Mouse (Mus musculus) embryonic facial prominence, embryonic 11.5 days (tissue): Measurements from ENCODE around the gene Gsk3b. TPM values are rescaled to one million over a fixed set of nuclear protein-coding genes. Genes with fewer than 3 reads are reported as not detected.
"Not testable (repeated sequence)": the region's sequence is repeated elsewhere in the genome, so short reads cannot be mapped to it uniquely, and the experiment has no call there.

Source experiments
- ATAC-seq: fragments of 200-750 bp; cut with Nextera tagmentation; replicated peaks from 2 replicates; pipeline ENCODE4 v1.8.0; 2017; ENCODE audit warnings: low read depth; ENCODE audit not compliant: insufficient number of reproducible peaks, low FRiP score, low TSS enrichment
- DNase-seq: peaks from one replicate; pipeline ENCODE4 v3.0.0-alpha.2; 2015; ENCODE audit warnings: low spot score
- H3K27ac ChIP-seq: fragments of 300-500 bp; sonication (generic); replicated peaks from 2 replicates; pipeline ENCODE4 v1.5.1; 2014; ENCODE audit warnings: mild to moderate bottlenecking, low read depth, low read length, control low read depth
- H3K27me3 ChIP-seq: fragments of 300-500 bp; sonication (generic); 2 replicates; pipeline ENCODE4 v1.6.1; 2014; ENCODE audit warnings: mild to moderate bottlenecking, low read length, moderate library complexity, mixed read lengths; ENCODE audit not compliant: control insufficient read depth, insufficient read depth
- H3K36me3 ChIP-seq: fragments of 300-500 bp; sonication (generic); replicated peaks from 2 replicates; pipeline ENCODE4 v1.6.1; 2014; ENCODE audit warnings: low read depth, mild to moderate bottlenecking, low read length, moderate library complexity, mixed read lengths; ENCODE audit not compliant: control insufficient read depth, insufficient read depth
- H3K4me1 ChIP-seq: fragments of 300-500 bp; sonication (generic); 2 replicates; pipeline ENCODE4 v1.6.1; 2014; ENCODE audit warnings: low read length, mixed read lengths; ENCODE audit not compliant: control insufficient read depth, insufficient read depth
- H3K4me2 ChIP-seq: fragments of 300-500 bp; sonication (generic); 2 replicates; pipeline ENCODE4 v1.6.1; 2014; ENCODE audit warnings: low read depth, mild to moderate bottlenecking, control low read depth, low read length, moderate library complexity
- H3K4me3 ChIP-seq: fragments of 300-500 bp; sonication (generic); 2 replicates; pipeline ENCODE4 v1.5.1; 2014; ENCODE audit warnings: low read depth, low read length, control low read depth
- H3K9ac ChIP-seq: fragments of 300-500 bp; sonication (generic); replicated peaks from 2 replicates; pipeline ENCODE4 v1.6.1; 2014; ENCODE audit warnings: mild to moderate bottlenecking, control low read depth, low read length
- H3K9me3 ChIP-seq: fragments of 300-500 bp; sonication (generic); replicated peaks from 2 replicates; pipeline ENCODE4 v1.6.1; 2016; ENCODE audit warnings: mild to moderate bottlenecking, low read length, inconsistent platforms, mixed read lengths; ENCODE audit not compliant: control insufficient read depth
- WGBS: fragments of 180-500 bp; shearing (Covaris S2); extraction: QIAGEN DNeasy Blood & Tissue Kit; methylation state at CpG from one replicate; pipeline ENCODE4 v1.1.7; 2014; 5-methylcytosine and 5-hydroxymethylcytosine counted together
- polyA plus RNA-seq: library from polyadenylated mRNA; unstranded; fragments of >200 nt; fragmentation: Nextera tagmentation; extraction: Ambion mirVana; gene quantifications from 2 replicates; pipeline ENCODE4 v1.2.1, GENCODE M21; 2014

Gsk3b gene
- polyA plus RNA-seq, 1 experiment from 2014 or later = 81.9 TPM

GRCm38 (mm10) chr16:38106542-38106941 is 17.7 kb downstream of the Gsk3b start:
- ATAC-seq = no peak
- H3K36me3 ChIP-seq = no peaks in the 10 kb centered on the region
- H3K4me3 ChIP-seq = no peak overlapping the region
- H3K9me3 ChIP-seq = no peaks in the 10 kb centered on the region
- H3K27ac ChIP-seq = no peak overlapping the region
- H3K9ac ChIP-seq = no peak overlapping the region
- DNase-seq = no peak
- H3K4me1 ChIP-seq = no peaks in the 10 kb centered on the region
- 95% methylated on average over 3 of the region's 3 CpGs for WGBS
- no peaks in the 10 kb centered on the region for H3K27me3 ChIP-seq
- no peak overlapping the region for H3K4me2 ChIP-seq

GRCm38 (mm10) chr16:38110001-38110400 is 21.2 kb downstream of the Gsk3b start:
- WGBS = 90% methylated on average over 9 of the region's 9 CpGs

GRCm38 (mm10) chr16:38110575-38110974 is 21.8 kb downstream of the Gsk3b start:
- H3K9me3 ChIP-seq = no peaks in the 10 kb centered on the region
- no peak overlapping the region for H3K9ac ChIP-seq
- ATAC-seq (no peak), DNase-seq (no peak)
- no peak overlapping the region for H3K4me3 ChIP-seq
- no peaks in the 10 kb centered on the region for H3K27me3 ChIP-seq
- H3K4me1 ChIP-seq = no peaks in the 10 kb centered on the region
- no peaks in the 10 kb centered on the region; the same call in 1 of the 2 replicates for H3K36me3 ChIP-seq
- H3K4me2 ChIP-seq = no peak overlapping the region
- 74% methylated on average over 5 of the region's 5 CpGs for WGBS
- no peak overlapping the region for H3K27ac ChIP-seq

More at GRCm38 (mm10) chr16:38110001-38110400, 21.2 kb downstream of the Gsk3b start:
- H3K27ac ChIP-seq = no peak overlapping the region
- no peaks in the 10 kb centered on the region for H3K9me3 ChIP-seq
- no peaks in the 10 kb centered on the region; the same call in 1 of the 2 replicates for H3K36me3 ChIP-seq
- ATAC-seq (no peak), DNase-seq (no peak)
- H3K27me3 ChIP-seq = no peaks in the 10 kb centered on the region
- no peak overlapping the region for H3K4me2 ChIP-seq
- no peak overlapping the region for H3K4me3 ChIP-seq
- H3K9ac ChIP-seq = no peak overlapping the region
- no peaks in the 10 kb centered on the region for H3K4me1 ChIP-seq

- Histone ChIP-seq H3K4me2 (no peak overlapping the region), H3K4me1 (no peaks in the 10 kb centered on the region), H3K9ac (no peak overlapping the region), H3K36me3 (no peaks in the 10 kb centered on the region; the same call in 1 of the 2 replicates), H3K27ac (no peak overlapping the region), H3K27me3 (no peaks in the 10 kb centered on the region), H3K4me3 (no peak overlapping the region), H3K9me3 (no peaks in the 10 kb centered on the region)
- WGBS = 98% methylated on average over 2 of the region's 2 CpGs
- DNase-seq (no peak), ATAC-seq (no peak)
These were observed 25.3 kb downstream of the Gsk3b start for GRCm38 (mm10) chr16:38114074-38114473.

- WGBS = 93% methylated on average over 9 of the region's 9 CpGs
- not testable (repeated sequence) for H3K4me2 ChIP-seq, H3K27me3 ChIP-seq, H3K27ac ChIP-seq, ATAC-seq, H3K4me3 ChIP-seq, H3K36me3 ChIP-seq, H3K9me3 ChIP-seq, H3K4me1 ChIP-seq, H3K9ac ChIP-seq, DNase-seq
These were observed 29.1 kb downstream of the Gsk3b start for GRCm38 (mm10) chr16:38117909-38118308.

- WGBS = 77% methylated on average over 1 of the region's 1 CpGs
- no peaks in the 10 kb centered on the region for H3K9me3 ChIP-seq
- no peaks in the 10 kb centered on the region; the same call in 1 of the 2 replicates for H3K36me3 ChIP-seq
- ATAC-seq (0 out of 2 replicates have a peak, but pooled peaks have one; percentile 52), DNase-seq (no peak)
- no peak overlapping the region for H3K9ac ChIP-seq
- no peaks in the 10 kb centered on the region for H3K4me1 ChIP-seq
- no peak overlapping the region for H3K27ac ChIP-seq
- H3K4me2 ChIP-seq = no peak overlapping the region
- H3K27me3 ChIP-seq = no peaks in the 10 kb centered on the region
- H3K4me3 ChIP-seq = no peak overlapping the region
These were observed 29.9 kb downstream of the Gsk3b start for GRCm38 (mm10) chr16:38118723-38119122.

GRCm38 (mm10) chr16:38119286-38119685 is 30.5 kb downstream of the Gsk3b start:
- WGBS = 82% methylated on average over 5 of the region's 5 CpGs
- Histone ChIP-seq H3K36me3 (no peaks in the 10 kb centered on the region; the same call in 1 of the 2 replicates), H3K27ac (no peak overlapping the region), H3K27me3 (no peaks in the 10 kb centered on the region), H3K9ac (no peak overlapping the region), H3K4me2 (no peak overlapping the region), H3K4me1 (no peaks in the 10 kb centered on the region), H3K9me3 (no peaks in the 10 kb centered on the region), H3K4me3 (no peak overlapping the region)
- DNase-seq (no peak), ATAC-seq (no peak)

- ATAC-seq = no peak
- Histone ChIP-seq H3K4me3 (no peak overlapping the region), H3K27me3 (no peaks in the 10 kb centered on the region), H3K4me2 (no peak overlapping the region), H3K36me3 (no peaks in the 10 kb centered on the region), H3K9ac (no peak overlapping the region), H3K9me3 (no peaks in the 10 kb centered on the region), H3K27ac (no peak overlapping the region), H3K4me1 (no peaks in the 10 kb centered on the region)
- no peak for DNase-seq
- 79% methylated on average over 5 of the region's 5 CpGs for whole genome bisulfite sequencing
These were observed 40.4 kb downstream of the Gsk3b start for GRCm38 (mm10) chr16:38129171-38129570.
